Mouse (Mus musculus) thymus, adult 18-20 months (tissue): ENCODE data around the gene Ptger3.

Experiments
- DNase-seq, 2 experiments: peaks; one replicate each; pipeline ENCODE4 v3.0.0; 2022; ENCODE audit warnings: mixed read lengths in 2 of 2

Gene Ptger3

DNA sequence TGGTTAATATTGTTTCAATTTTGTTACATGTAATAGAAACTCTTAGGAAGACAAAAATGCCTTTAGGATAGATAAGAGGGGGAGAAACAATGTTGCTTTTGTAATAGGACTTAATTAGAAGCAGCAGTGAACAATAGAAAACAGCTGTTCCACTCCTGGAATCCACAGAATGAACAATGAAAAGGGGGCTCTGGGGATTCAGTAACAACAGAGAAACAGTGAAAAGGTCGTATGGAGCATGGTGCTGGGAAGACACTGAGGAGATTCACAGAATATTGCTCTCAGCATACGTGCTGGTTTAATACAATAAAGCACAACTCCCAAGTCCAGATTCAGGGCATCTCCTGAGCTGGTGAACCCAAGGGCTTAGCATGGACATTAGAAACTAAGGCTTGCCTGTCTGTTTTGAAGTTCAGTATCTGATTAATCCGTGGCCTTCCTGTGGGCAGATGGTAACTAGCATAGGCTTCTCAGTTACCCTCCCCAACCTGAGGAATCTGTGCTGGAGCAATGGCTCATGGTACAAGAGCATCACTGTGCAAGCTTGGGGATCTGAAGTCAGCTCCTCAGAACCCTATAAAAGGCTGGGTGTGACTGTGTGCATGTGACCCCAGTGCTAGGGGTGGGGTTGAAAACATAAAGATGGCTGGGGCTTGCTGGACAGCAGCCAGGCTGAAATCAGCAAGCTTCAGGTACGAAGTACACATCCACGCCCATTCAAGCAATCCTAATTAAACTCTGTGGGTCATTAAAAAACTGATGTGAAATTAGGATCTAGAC lies 16.1 kb downstream of the Ptger3 start:
- DNase-seq = no peak

GRCm38 (mm10) chr3:157597837-157598379 lies 31.2 kb downstream of the Ptger3 start:
- no peak for DNase-seq

GRCm38 (mm10) chr3:157604684-157605410 lies 38.2 kb downstream of the Ptger3 start:
- no peak for DNase-seq

DNA sequence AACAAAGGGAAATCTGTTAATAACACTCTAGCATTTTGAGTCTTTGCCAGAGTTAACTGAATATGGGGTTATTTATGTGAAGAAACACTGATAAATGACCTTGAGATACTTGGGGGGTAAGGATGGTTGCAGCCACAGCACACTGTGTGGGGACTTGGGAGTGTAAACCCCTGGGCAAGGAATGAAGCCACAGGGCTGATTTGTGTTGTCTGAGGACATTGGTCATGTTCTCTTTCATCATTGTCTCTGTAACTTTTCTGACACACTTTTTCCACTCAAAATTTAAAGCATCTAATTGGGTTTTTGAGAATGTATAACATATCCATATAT lies 38.7 kb downstream of the Ptger3 start:
- no peak for DNase-seq

DNA sequence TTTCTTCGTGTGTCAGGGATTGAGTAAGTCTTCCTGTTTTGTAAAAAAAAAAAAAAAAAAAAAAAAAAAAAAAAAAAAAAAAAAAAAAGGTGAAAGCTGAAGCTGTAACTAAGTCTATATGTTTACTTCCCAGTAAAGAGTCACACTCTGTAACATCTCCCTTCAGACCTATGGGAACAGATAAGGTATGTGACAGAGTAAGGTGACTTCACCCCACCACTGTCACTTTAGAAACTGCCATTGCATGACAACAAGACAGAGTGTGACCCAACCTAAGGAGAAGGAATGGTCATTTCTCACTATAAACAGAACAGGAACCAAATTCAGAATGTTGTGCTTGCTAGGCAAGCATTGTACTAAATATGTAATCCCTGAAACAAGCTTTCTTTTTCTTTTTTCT lies 46.9 kb downstream of the Ptger3 start:
- no peak for DNase-seq

- DNase-seq = peak; percentile 43 to 66
These were observed 50.3 kb downstream of the Ptger3 start for GRCm38 (mm10) chr3:157616949-157617348.

DNA sequence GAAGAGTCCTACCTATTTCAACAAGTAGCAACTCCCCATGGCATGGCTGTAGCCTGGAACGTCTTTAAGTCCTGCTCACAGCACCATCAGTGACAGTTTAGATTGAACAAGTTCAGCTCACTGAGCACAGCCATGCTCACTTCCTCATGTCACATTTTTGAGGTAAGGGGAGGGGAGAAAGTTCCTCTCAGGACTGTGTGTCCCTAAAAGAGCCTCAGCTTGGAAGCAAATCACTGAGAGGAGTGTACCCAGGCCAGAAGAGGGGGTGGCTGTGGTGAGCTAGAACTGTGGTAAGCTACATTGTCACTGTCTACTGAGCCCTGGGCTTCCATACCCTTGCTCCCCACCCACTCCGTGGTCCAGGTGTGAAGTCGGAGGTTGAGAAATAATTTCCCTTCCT lies 60.7 kb downstream of the Ptger3 start:
- DNase-seq = no peak

- DNase-seq = no peak
These were observed 64.0 kb downstream of the Ptger3 start for GRCm38 (mm10) chr3:157630671-157631070.

DNA sequence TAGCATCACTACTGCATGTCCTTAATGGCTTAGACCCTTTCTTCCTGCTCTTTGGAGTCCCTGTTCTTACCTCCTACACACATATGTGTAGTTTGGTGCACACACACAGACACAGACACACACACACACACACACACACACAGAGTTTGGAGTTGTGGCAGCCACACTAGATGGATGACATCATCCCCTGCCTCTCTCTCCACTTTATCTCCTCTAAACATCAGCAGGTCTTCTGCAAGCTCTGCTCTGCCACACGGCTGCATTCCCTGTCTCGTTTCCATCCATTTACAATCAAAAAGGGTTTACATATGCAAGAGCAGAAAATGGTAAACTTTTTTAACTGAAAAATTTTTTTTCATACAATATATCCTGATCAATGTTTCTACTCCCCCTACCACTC lies 64.7 kb downstream of the Ptger3 start:
- DNase-seq = no peak

DNA sequence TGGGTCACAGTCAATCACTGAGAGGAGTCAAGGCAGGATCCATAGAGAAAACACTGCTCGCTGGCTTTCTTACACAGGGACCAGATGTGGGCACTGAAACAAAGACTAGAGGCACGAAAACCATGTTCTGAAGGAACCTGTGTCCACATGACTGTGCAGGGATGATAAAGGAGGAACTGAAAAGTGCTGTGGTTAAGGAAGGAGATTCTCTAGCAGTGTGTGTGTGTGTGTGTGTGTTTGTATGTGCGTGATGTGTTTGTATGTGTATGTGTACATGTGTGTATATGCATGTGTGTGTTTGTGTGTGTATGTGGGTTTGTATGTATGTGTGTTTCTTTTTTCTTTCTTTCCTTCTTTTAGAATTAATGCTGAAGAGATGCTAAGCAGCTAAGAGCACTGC lies 67.7 kb downstream of the Ptger3 start:
- DNase-seq = no peak

GRCm38 (mm10) chr3:157635713-157636112 lies 69.0 kb downstream of the Ptger3 start:
- DNase-seq = no peak

- no peak for DNase-seq
These were observed 70.2 kb downstream of the Ptger3 start for GRCm38 (mm10) chr3:157636887-157637286.

- DNase-seq = no peak
These were observed 70.6 kb downstream of the Ptger3 start for GRCm38 (mm10) chr3:157637341-157637740.

GRCm38 (mm10) chr3:157641634-157642033 lies 74.9 kb downstream of the Ptger3 start:
- DNase-seq = no peak

GRCm38 (mm10) chr3:157661622-157662021 lies 94.9 kb downstream of the Ptger3 start:
- DNase-seq = no peak

- no peak for DNase-seq
These were observed 97.9 kb downstream of the Ptger3 start for GRCm38 (mm10) chr3:157664486-157665041.

GRCm38 (mm10) chr3:157665471-157665870 lies 98.8 kb downstream of the Ptger3 start:
- no peak for DNase-seq

- DNase-seq = no peak
These were observed 99.5 kb downstream of the Ptger3 start for GRCm38 (mm10) chr3:157666142-157666541.

- no peak for DNase-seq
These were observed 119.4 kb downstream of the Ptger3 start for GRCm38 (mm10) chr3:157686105-157686504.

DNA sequence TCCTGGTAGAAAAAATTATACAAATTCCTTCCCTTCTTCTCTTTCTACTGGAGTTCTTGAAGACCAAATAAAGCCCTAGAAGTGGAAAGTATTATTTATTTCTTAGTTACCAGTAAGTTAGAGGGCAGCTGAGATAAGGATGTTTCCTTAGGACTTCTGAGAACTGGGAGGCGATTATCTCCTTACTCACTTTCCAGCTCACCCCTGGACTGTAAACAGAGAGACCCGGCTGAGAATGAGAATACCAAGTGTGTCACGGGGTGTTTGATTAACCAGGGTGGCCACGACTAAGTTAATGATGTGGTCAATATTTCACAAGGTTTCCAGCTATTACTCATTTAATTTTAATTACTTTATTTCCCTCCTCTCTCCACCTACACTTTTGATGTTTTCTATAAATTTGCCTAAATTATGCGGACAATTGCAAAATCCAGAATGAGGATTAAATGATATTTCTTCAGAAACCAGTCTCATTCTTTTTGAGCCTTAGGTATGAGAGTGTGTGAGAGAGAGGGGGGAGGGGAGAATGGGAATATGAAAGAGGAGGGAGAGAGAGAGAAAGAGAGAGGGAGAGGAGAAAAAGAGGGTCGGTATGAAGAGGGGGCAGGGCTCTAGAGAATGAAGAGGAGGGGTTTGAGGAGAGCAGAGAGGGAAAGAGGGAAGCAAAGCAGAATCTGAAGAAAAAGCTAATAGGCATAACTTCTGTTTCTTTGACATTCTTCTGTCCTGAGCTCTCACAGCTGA lies 121.9 kb downstream of the Ptger3 start:
- no peak for DNase-seq
